Mouse (Mus musculus): ENCODE results near the gene Ctsk.
A peak's percentile ranks its signal among the peaks of the same experiment; 100 is the strongest.
"Not testable (repeated sequence)": the region's sequence is repeated elsewhere in the genome, so short reads cannot be mapped to it uniquely, and the experiment has no call there.

Gene Ctsk

DNA sequence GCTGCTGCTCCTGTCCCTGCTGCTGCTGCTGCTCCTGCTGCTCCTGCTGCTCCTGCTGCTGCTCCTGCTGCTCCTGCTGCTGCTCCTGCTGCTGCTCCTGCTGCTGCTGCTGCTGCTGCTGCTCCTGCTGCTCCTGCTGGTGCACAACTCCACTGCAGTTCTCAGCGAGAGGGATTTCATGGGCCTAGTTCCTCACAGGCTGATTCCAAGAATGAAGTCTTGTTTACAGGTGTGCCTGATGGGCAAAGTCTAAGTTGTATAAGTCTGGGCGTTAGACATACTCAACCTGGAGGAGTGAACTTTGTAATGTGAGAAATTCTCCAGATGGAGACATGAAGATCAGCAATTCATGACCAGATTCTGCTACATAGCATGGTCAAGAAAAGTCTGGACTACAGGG is 25.6 kb downstream of the Ctsk start:
- DNase-seq (ENCODE audit: low read depth) = no peak

GRCm38 (mm10) chr3:95526111-95526510 is 27.1 kb downstream of the Ctsk start:
- no peak for DNase-seq (ENCODE audit: low read depth)

DNA sequence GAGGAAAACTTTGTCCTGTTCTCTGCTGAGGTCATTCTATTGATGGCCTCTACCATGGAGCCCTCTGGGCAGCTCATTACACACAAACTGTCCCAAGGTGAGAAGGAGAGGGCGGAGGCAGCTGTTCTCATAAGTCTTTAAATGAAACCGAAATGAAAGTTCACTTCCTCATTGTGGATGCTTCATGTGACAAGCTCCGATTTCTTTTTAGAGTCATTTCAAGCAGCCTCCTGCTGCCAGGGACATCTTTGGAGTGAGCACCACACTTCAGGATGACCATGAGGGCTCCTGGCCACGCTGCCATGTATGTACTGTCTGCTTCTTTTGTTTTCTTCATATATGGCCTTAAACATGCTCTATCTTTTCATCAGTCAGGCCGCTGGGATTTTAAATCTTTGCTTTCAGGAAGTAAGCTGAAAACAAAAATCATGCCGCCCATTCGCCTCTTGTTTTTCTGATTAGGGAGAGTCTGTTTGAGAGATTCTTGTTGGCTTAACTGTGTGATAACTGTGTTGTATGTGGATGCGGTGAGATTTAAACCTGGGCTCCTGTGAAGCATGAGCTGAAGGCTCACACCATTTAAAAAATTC is 27.7 kb downstream of the Ctsk start, which contains the start of gene Ctss:
Gene Ctss (plus strand): TSS at position 165 of the 590 bp plus-strand sequence.
- DNase-seq (ENCODE audit: low read depth) = peak; percentile 75

GRCm38 (mm10) chr3:95529814-95530213 is 30.8 kb downstream of the Ctsk start:
- no peak for DNase-seq (ENCODE audit: low read depth)

DNA sequence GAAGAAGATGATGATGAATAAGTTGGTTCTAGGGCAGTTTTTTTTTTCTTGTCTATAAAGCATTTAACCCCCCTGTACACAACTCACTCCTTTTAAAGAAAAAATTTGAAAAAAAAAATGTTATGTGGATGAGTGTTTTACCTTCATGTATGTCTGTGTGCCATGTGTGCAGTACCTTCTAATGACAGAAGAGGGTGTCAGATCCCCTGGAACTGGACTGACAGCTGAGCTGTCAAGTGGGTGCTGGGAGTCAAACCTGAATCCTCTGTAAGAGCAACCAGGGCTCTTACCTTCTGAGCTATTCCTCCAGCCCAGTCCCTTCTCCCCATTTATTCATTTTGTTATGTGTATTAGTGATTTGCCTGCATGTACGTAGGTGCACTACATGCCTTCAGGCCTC is 32.0 kb downstream of the Ctsk start:
- no peak for DNase-seq (ENCODE audit: low read depth)

DNA sequence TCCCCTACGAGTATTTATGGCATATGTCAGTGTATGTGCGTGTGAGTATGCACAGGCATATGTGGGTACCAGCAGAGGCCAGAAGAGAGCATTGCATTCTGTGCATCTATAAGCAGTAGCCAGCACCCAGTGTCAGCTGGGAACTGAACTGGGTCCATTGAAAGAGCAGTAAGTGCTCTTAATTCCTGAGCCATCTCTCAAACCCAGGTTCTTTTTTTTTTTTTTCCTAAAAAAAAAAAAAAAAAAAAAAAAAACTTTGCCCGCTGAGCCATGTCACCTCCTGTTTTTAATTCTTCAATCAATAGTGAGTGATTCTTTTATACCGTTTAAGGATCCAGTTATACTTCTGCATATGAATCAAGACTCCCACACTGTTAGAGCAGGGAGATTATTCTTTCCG is 34.3 kb downstream of the Ctsk start:
- no peak for DNase-seq (ENCODE audit: low read depth)

- DNase-seq (ENCODE audit: low read depth) = no peak
Measured at GRCm38 (mm10) chr3:95534927-95535326, 35.9 kb downstream of the Ctsk start.

- DNase-seq (ENCODE audit: low read depth) = no peak
Measured at GRCm38 (mm10) chr3:95538936-95539335, 39.9 kb downstream of the Ctsk start.

- DNase-seq (ENCODE audit: low read depth) = no peak
Measured at GRCm38 (mm10) chr3:95539837-95540236, 40.8 kb downstream of the Ctsk start.

DNA sequence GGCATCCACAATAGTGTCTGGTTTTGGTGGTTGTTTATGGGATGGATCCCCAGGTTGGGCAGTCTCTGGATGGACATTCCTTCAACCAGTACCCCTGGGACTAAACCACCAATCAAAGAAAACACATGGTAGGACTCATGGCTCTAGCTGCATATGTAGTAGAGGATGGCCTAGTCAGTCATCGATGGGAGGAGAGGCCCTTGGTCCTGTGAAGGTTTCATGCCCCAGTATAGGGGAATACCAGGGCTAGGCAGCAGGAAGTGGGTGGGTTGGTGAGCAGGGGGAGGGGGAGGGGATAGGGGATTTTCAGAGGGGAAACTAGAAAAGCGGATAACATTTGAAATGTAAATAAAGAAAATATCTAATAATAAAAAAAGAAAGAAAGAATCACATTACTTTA is 42.1 kb downstream of the Ctsk start:
- not testable (repeated sequence) for DNase-seq (ENCODE audit: low read depth)

- DNase-seq (ENCODE audit: low read depth) = no peak
Measured at GRCm38 (mm10) chr3:95542171-95542570, 43.1 kb downstream of the Ctsk start.

- no peak for DNase-seq (ENCODE audit: low read depth)
Measured at GRCm38 (mm10) chr3:95542981-95543380, 43.9 kb downstream of the Ctsk start.

DNA sequence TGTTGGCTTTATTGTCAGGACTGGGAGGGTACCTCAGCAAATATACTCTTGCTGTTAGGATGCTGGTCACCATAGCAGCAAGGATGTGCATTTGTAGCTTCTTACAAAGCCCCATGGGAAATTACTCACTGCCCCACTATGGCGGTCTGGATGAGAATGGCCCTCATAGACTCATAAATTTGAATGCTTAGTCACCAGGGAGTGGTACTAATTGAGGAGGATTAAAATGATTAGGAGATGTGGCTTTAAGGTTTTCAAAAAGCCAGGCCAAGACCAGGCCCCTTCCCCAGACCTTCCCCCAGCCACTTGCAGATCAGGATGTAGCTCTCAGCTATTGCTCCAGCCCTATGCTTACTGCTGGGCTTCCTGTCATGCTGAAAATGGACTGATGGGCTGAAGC is 51.1 kb downstream of the Ctsk start:
- DNase-seq (ENCODE audit: low read depth) = no peak

DNA sequence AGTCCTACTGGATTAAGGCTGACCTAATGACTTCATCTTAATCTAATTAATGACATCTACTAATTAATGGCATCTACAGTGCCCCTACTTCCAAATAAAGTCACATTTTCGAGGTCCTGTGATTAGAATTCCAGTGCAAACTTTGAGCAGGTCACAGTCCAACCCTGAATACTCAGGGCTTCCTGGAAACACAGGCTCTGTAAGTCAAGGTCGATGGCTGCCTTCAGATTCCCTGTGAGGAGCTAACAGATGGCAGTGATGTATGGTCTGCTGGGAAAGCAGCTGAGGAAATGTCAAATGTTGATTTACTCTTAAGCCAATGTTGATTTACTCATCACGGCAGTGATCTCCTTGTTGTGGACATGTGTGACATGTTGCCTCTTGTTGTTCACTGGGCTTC is 54.9 kb downstream of the Ctsk start:
- no peak for DNase-seq (ENCODE audit: low read depth)
